Mouse (Mus musculus): ENCODE measurements at regions not wholly inside any gene's neighbourhood (a gene's known extent, or its start where the extent isn't known, plus 50 kb on each side); places are given as distances from the start of the nearest gene placed in this dataset.

DNA sequence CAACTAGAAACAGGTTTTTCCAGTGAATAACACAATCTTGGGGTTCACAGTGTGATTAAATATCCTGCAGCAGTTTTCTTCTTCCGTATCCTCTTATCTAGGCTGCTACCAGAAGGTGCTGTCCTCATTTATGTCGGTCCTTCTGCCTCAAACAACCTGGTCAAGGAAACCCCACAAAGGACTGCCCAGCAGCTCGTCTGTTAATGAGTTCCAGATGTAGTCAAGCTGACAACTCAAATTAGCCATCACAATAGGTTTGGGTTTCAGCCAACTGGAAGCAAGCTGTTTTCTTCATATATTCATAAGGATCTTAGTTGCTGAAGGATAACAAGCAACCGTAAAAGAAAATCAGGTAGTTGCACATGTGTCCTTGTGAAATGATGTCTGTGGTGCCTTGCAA lies 64.3 kb upstream of the Itga6 start:
- TF ChIP-seq POLR2A (IDR thresholded peaks at IDR 0.05; ENCODE audit: borderline replicate concordance, control insufficient read depth, low read depth, low read length) (no peak), CTCF (IDR thresholded peaks at IDR 0.05; ENCODE audit: control insufficient read depth, insufficient read depth, low read length) (no peak)
- no peaks in the 10 kb centered on the region; the same call in 1 of the 2 replicates for H3K4me1 ChIP-seq (ENCODE audit: control insufficient read depth, insufficient read depth, low read length)
- H3K4me3 ChIP-seq (replicated peaks; ENCODE audit: control insufficient read depth, low read depth, low read length) = no peak overlapping the region
- 84% methylated on average over 4 of the region's 4 CpGs for WGBS
- H3K27ac ChIP-seq (ENCODE audit: control insufficient read depth, insufficient read depth, low read depth, low read length, poor library complexity) = no peak overlapping the region

DNA sequence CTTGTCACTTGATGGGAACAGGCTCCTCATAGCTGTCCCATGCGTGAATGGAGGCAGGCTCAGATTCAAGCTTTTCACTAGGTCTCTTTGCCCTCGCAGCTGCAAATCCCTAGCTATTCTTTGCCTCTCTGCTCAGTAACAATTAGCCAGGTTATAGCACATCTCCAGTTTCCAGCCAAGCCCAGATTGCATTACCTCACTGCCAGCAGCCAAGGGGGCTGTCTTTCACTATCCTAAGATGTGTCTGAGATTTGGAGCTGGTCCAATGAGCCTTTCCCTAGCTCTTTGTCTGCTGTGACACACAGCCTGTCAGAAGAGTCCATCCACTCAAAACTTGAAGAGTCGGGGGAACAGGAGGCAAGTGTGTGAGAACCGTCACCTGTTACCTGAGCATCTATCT lies 62.0 kb upstream of the Itga6 start:
- H3K27ac ChIP-seq (ENCODE audit: control insufficient read depth, insufficient read depth, low read depth, low read length, poor library complexity) = no peak overlapping the region
- WGBS = 86% methylated on average over 4 of the region's 4 CpGs
- TF ChIP-seq POLR2A (IDR thresholded peaks at IDR 0.05; ENCODE audit: borderline replicate concordance, control insufficient read depth, low read depth, low read length) (no peak), CTCF (IDR thresholded peaks at IDR 0.05; ENCODE audit: control insufficient read depth, insufficient read depth, low read length) (no peak)
- no peak overlapping the region for H3K4me3 ChIP-seq (replicated peaks; ENCODE audit: control insufficient read depth, low read depth, low read length)
- no peaks in the 10 kb centered on the region; the same call in 1 of the 2 replicates for H3K4me1 ChIP-seq (ENCODE audit: control insufficient read depth, insufficient read depth, low read length)

DNA sequence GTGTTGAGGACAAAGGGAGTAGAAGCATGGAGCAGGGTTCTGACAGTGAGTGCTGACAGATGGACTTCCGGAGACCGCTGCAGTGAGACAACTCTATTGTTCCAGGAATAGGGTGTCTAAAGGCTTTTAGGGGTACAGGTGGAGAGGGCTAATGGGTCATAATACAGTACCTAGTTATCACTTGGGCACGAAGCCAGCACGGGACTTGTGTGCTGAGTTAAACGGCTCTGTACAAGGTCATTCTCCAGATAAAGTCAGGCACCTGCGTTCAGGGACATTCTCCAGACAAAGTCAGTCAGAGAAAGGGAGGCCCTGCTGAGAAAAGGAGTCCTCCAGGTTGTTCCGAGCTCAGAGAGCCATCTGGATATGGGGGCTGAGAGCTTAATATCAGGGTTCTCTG lies 60.2 kb upstream of the Itga6 start:
- 79% methylated on average over 7 of the region's 7 CpGs for WGBS
- no peak overlapping the region for H3K27ac ChIP-seq (ENCODE audit: control insufficient read depth, insufficient read depth, low read depth, low read length, poor library complexity)
- H3K4me1 ChIP-seq (ENCODE audit: control insufficient read depth, insufficient read depth, low read length) = no peaks in the 10 kb centered on the region; the same call in 1 of the 2 replicates
- no peak overlapping the region for H3K4me3 ChIP-seq (replicated peaks; ENCODE audit: control insufficient read depth, low read depth, low read length)
- no peak for TF ChIP-seq CTCF (IDR thresholded peaks at IDR 0.05; ENCODE audit: control insufficient read depth, insufficient read depth, low read length)
- no peak for TF ChIP-seq POLR2A (IDR thresholded peaks at IDR 0.05; ENCODE audit: borderline replicate concordance, control insufficient read depth, low read depth, low read length)

DNA sequence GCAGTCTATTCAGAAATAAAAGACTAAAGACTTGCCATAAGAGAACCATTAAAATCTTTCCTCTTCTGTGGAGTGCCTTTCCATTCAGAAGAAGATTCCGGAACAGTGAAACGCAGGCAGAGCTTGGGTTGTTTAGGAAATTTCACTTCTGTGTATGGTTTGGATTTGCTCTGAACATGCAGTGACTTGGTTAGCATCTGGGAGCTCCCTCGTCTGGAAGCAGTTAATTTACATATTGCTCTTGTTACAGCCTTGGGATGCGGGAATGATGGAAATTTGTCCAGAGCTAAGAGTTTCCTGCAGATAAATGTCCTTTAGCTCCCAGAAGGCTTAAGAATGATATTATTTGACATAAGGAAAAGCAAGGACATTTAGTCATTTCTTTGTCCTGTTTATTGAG lies 56.4 kb upstream of the Itga6 start:
- H3K4me1 ChIP-seq (ENCODE audit: control insufficient read depth, insufficient read depth, low read length) = no peaks in the 10 kb centered on the region; the same call in 1 of the 2 replicates
- no peak overlapping the region for H3K27ac ChIP-seq (ENCODE audit: control insufficient read depth, insufficient read depth, low read depth, low read length, poor library complexity)
- TF ChIP-seq POLR2A (IDR thresholded peaks at IDR 0.05; ENCODE audit: borderline replicate concordance, control insufficient read depth, low read depth, low read length) (no peak), CTCF (IDR thresholded peaks at IDR 0.05; ENCODE audit: control insufficient read depth, insufficient read depth, low read length) (no peak)
- 84% methylated on average over 4 of the region's 4 CpGs for WGBS
- H3K4me3 ChIP-seq (replicated peaks; ENCODE audit: control insufficient read depth, low read depth, low read length) = no peak overlapping the region

DNA sequence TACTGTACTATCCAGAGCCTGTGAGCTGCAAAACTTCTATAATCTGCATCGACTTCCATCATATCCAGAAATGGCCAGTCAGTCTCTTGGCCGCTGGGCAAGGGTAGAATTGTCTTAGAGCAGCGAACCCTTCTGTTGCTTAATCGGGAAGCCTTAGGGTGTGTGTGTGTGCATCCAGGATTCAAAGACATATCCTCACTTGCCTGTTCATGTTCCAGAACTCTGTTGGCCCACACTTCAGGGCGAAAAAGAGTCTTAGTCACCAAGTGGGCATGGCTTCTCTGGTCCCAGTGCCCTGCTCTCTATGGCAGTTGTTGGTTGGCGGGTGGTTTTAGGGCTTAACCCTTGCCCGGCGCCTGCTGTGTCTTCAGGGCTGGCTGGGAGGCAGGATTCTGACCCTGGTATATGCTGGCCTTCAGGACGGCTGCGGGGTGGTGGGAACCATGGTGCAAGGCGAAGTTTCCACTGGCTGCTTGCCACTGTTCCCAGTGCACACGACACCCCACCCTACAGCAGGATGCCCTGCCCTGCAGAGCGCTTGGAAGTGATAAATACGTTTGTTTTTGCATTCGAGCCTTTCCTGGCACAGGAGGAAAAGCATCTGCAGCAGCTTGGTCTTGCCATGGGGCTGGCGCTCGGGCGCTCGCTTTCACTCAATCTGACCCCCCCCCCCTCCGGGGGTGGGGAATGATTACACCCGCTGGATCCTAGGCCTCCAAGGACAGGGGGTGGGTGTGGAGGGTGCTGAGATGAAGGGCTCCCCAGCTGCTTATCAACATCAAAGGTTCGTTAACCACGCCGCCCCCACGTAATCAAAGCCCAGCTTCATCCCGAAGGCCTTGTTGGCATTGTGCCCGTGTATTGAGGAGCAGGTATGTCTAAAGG lies 54.9 kb upstream of the Itga6 start:
- TF ChIP-seq POLR2A (IDR thresholded peaks at IDR 0.05; ENCODE audit: borderline replicate concordance, control insufficient read depth, low read depth, low read length) (no peak), CTCF (IDR thresholded peaks at IDR 0.05; ENCODE audit: control insufficient read depth, insufficient read depth, low read length) (no peak)
- Histone ChIP-seq H3K4me3 (replicated peaks; ENCODE audit: control insufficient read depth, low read depth, low read length) (no peak overlapping the region), H3K4me1 (ENCODE audit: control insufficient read depth, insufficient read depth, low read length) (no peaks in the 10 kb centered on the region), H3K27ac (ENCODE audit: control insufficient read depth, insufficient read depth, low read depth, low read length, poor library complexity) (no peak overlapping the region)
- 70% methylated on average over 27 of the region's 27 CpGs for WGBS

DNA sequence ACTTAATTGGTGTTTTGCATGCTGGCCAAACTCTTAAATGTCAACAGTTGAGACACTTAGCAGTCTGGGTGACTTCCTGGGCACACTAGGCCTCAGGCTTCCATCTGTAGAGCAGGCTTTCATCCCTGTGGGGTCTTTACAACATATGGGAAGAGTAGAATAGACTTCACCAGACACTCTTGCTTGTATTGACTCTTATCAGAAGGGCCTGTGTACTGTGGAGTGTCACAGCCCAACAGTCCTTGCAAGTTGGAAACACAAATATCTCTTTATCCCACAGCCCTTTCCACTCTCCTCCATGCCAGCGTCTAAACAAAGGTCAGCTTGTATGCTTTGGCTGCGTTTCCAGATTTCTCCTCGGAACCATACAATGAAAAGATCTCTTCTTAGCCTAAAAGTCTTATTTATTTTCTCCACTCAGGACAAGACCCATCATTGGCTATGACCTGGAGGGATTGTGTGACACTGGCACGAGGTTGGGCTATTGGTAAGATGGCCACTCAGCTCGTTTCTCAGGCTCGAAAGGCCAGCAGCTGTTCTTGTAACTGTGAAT lies 50.6 kb upstream of the Itga6 start:
- Histone ChIP-seq H3K4me3 (replicated peaks; ENCODE audit: control insufficient read depth, low read depth, low read length) (no peak overlapping the region), H3K4me1 (ENCODE audit: control insufficient read depth, insufficient read depth, low read length) (no peaks in the 10 kb centered on the region), H3K27ac (ENCODE audit: control insufficient read depth, insufficient read depth, low read depth, low read length, poor library complexity) (no peak overlapping the region)
- WGBS = 80% methylated on average over 6 of the region's 6 CpGs
- TF ChIP-seq CTCF (IDR thresholded peaks at IDR 0.05; ENCODE audit: control insufficient read depth, insufficient read depth, low read length) (no peak), POLR2A (IDR thresholded peaks at IDR 0.05; ENCODE audit: borderline replicate concordance, control insufficient read depth, low read depth, low read length) (no peak)
